Mouse (Mus musculus) lung, embryonic 14.5 days (tissue): Measurements from ENCODE around the gene Itga9. TPM values are rescaled to one million over a fixed set of nuclear protein-coding genes. Genes with fewer than 3 reads are reported as not detected.
A peak's percentile ranks its signal among the peaks of the same experiment; 100 is the strongest.

ENCODE experiments used
- ATAC-seq: fragments of 200-750 bp; cut with Nextera tagmentation; 2 replicates; pipeline ENCODE4 v1.8.0; 2017; ENCODE audit warnings: mild to moderate bottlenecking, moderate TSS enrichment, moderate library complexity; ENCODE audit not compliant: insufficient read depth
- DNase-seq: peaks from one replicate; pipeline ENCODE4 v3.0.0-alpha.2; 2015
- H3K27ac ChIP-seq: fragments of 300-500 bp; sonication (generic); 2 replicates; pipeline ENCODE4 v1.5.1; 2014; ENCODE audit warnings: low read depth, mild to moderate bottlenecking, moderate library complexity
- H3K27me3 ChIP-seq: fragments of 300-500 bp; sonication (generic); 2 replicates; pipeline ENCODE4 v1.6.1; 2014; ENCODE audit warnings: low read length, control low read depth; ENCODE audit not compliant: insufficient read depth
- H3K36me3 ChIP-seq: fragments of 300-500 bp; sonication (generic); 2 replicates; pipeline ENCODE4 v1.6.1; 2014; ENCODE audit warnings: control low read depth; ENCODE audit not compliant: insufficient read depth
- H3K4me1 ChIP-seq: fragments of 300-500 bp; sonication (generic); 2 replicates; pipeline ENCODE4 v1.6.1; 2014; ENCODE audit warnings: antibody characterized with exemption, control low read depth; ENCODE audit not compliant: insufficient read depth
- H3K4me2 ChIP-seq: fragments of 300-500 bp; sonication (generic); 2 replicates; pipeline ENCODE4 v1.6.1; 2014; ENCODE audit warnings: mild to moderate bottlenecking
- H3K4me3 ChIP-seq: fragments of 300-500 bp; sonication (generic); 2 replicates; pipeline ENCODE4 v1.5.1; 2014; ENCODE audit warnings: low read depth, low read length
- H3K9ac ChIP-seq: fragments of 300-500 bp; sonication (generic); 2 replicates; pipeline ENCODE4 v1.6.1; 2014
- H3K9me3 ChIP-seq: fragments of 300-500 bp; sonication (generic); 2 replicates; pipeline ENCODE4 v1.6.1; 2016; ENCODE audit warnings: low read depth, low read length, control low read depth
- CTCF ChIP-seq: IDR thresholded peaks from 2 replicates; pipeline ENCODE4 v1.5.1; 2016; ENCODE audit warnings: antibody characterized with exemption, low read depth
- WGBS: fragments of 180-500 bp; shearing (Covaris S2); extraction: QIAGEN DNeasy Blood & Tissue Kit; methylation state at CpG from one replicate; pipeline ENCODE4 v1.1.7; 2014; 5-methylcytosine and 5-hydroxymethylcytosine counted together
- polyA plus RNA-seq: library from polyadenylated mRNA; unstranded; fragments of >200 nt; fragmentation: Nextera tagmentation; extraction: Ambion mirVana; gene quantifications from 2 replicates; pipeline ENCODE4 v1.2.1, GENCODE M21; 2014

The Itga9 gene
- polyA plus RNA-seq, 1 experiment from 2014 or later = 28.7 TPM

- no peak for TF ChIP-seq CTCF
- DNase-seq = no peak
Measured at GRCm38 (mm10) chr9:118677349-118677748, 70.9 kb downstream of the Itga9 start.

GRCm38 (mm10) chr9:118678020-118678750, 71.7 kb downstream of the Itga9 start:
- DNase-seq (peak; percentile 83), ATAC-seq (peak; percentile 77)
- H3K4me2 ChIP-seq = peak overlapping the region; percentile 10; the same call in 1 of the 2 replicates
- H3K36me3 ChIP-seq = peaks cover 11% of the 10 kb centered on the region; the same call in 1 of the 2 replicates
- H3K27me3 ChIP-seq = no peaks in the 10 kb centered on the region
- H3K9me3 ChIP-seq = no peaks in the 10 kb centered on the region
- no peak overlapping the region for H3K9ac ChIP-seq
- peaks cover 26% of the 10 kb centered on the region for H3K4me1 ChIP-seq
- 35% methylated on average over 15 of the region's 15 CpGs for WGBS
- TF ChIP-seq CTCF = 0 out of 2 replicates have a peak, but pooled peaks have one; percentile 3
- H3K27ac ChIP-seq = peak overlapping the region; percentile 70
- H3K4me3 ChIP-seq = no peak overlapping the region

More at GRCm38 (mm10) chr9:118677349-118677748, 70.9 kb downstream of the Itga9 start:
- no peaks in the 10 kb centered on the region for H3K27me3 ChIP-seq
- H3K27ac ChIP-seq = peak overlapping the region; percentile 46; the same call in 1 of the 2 replicates
- H3K36me3 ChIP-seq = peaks cover 13% of the 10 kb centered on the region; the same call in 1 of the 2 replicates
- no peak for ATAC-seq
- peaks cover 23% of the 10 kb centered on the region for H3K4me1 ChIP-seq
- no peak overlapping the region for H3K9ac ChIP-seq
- H3K9me3 ChIP-seq = no peaks in the 10 kb centered on the region
- whole genome bisulfite sequencing = 27% methylated on average over 9 of the region's 9 CpGs
- no peak overlapping the region for H3K4me2 ChIP-seq
- no peak overlapping the region for H3K4me3 ChIP-seq

DNA sequence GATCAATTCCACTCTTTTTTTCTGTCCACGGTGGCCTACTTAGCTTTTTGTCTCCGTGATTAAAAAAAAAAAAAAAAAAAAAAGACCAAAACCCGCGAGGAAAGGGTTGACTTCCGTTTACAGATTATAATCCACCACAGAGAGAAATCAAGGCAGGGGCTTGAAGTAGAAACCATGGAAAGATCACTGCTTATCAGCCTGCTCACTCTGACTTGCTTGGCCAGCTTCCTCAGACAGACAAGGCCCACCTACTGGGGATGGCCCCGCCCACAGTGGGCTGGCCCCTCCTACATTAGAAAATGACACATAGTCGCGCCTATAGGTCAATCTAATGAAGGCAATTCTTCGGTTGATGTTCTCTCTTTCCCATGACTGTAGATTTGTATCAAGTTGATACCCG, 72.3 kb downstream of the Itga9 start:
- WGBS = 60% methylated on average over 10 of the region's 10 CpGs

GRCm38 (mm10) chr9:118681506-118681905, 75.0 kb downstream of the Itga9 start:
- Histone ChIP-seq H3K4me3 (no peak overlapping the region), H3K36me3 (peaks cover 12% of the 10 kb centered on the region; the same call in 1 of the 2 replicates), H3K9me3 (no peaks in the 10 kb centered on the region), H3K4me2 (no peak overlapping the region), H3K27me3 (no peaks in the 10 kb centered on the region), H3K9ac (no peak overlapping the region), H3K4me1 (peaks cover 32% of the 10 kb centered on the region), H3K27ac (peak overlapping the region; percentile 67)
- DNase-seq = peak; percentile 37
- ATAC-seq = no peak
- no peak for TF ChIP-seq CTCF
- 79% methylated on average over 6 of the region's 6 CpGs for WGBS

More for the DNA sequence above, 72.3 kb downstream of the Itga9 start:
- TF ChIP-seq CTCF = no peak
- Histone ChIP-seq H3K27ac (peak overlapping the region; percentile 70; the same call in 1 of the 2 replicates), H3K9me3 (no peaks in the 10 kb centered on the region), H3K4me1 (peaks cover 26% of the 10 kb centered on the region), H3K9ac (no peak overlapping the region), H3K4me3 (no peak overlapping the region), H3K4me2 (no peak overlapping the region), H3K27me3 (no peaks in the 10 kb centered on the region), H3K36me3 (peaks cover 13% of the 10 kb centered on the region; the same call in 1 of the 2 replicates)
- DNase-seq (peak; percentile 47), ATAC-seq (no peak)

GRCm38 (mm10) chr9:118682154-118682553, 75.7 kb downstream of the Itga9 start:
- H3K4me3 ChIP-seq = no peak overlapping the region
- WGBS = 47% methylated on average over 8 of the region's 8 CpGs
- H3K27me3 ChIP-seq = no peaks in the 10 kb centered on the region
- H3K9ac ChIP-seq = no peak overlapping the region
- peak; percentile 88 for DNase-seq
- H3K27ac ChIP-seq = peak overlapping the region; percentile 67
- 0 out of 2 replicates have a peak, but pooled peaks cover 8% of the 10 kb centered on the region for H3K36me3 ChIP-seq
- TF ChIP-seq CTCF = no peak
- ATAC-seq = peak; percentile 49; the same call in 1 of the 2 replicates
- H3K4me2 ChIP-seq = no peak overlapping the region
- H3K9me3 ChIP-seq = no peaks in the 10 kb centered on the region
- peaks cover 28% of the 10 kb centered on the region for H3K4me1 ChIP-seq

- Histone ChIP-seq H3K4me2 (no peak overlapping the region), H3K27ac (no peak overlapping the region), H3K4me3 (no peak overlapping the region), H3K4me1 (peaks cover 17% of the 10 kb centered on the region), H3K9me3 (no peaks in the 10 kb centered on the region), H3K9ac (no peak overlapping the region), H3K36me3 (0 out of 2 replicates have a peak, but pooled peaks cover 8% of the 10 kb centered on the region), H3K27me3 (no peaks in the 10 kb centered on the region)
- no peak for DNase-seq
- 89% methylated on average over 7 of the region's 7 CpGs for WGBS
- ATAC-seq = no peak
- TF ChIP-seq CTCF = no peak
Measured at GRCm38 (mm10) chr9:118683507-118683906, 77.0 kb downstream of the Itga9 start.

- Histone ChIP-seq H3K4me3 (no peak overlapping the region), H3K27me3 (no peaks in the 10 kb centered on the region), H3K9ac (no peak overlapping the region), H3K9me3 (no peaks in the 10 kb centered on the region), H3K36me3 (0 out of 2 replicates have a peak, but pooled peaks cover 8% of the 10 kb centered on the region), H3K4me1 (peaks cover 18% of the 10 kb centered on the region; the same call in 1 of the 2 replicates), H3K27ac (no peak overlapping the region), H3K4me2 (no peak overlapping the region)
- 91% methylated on average over 9 of the region's 9 CpGs for WGBS
- peak; percentile 47 for TF ChIP-seq CTCF
- ATAC-seq (no peak), DNase-seq (peak; percentile 53)
Measured at GRCm38 (mm10) chr9:118684343-118684742, 77.9 kb downstream of the Itga9 start.
